Mouse (Mus musculus) olfactory bulb, adult 2 months (tissue): ENCODE measurements around the gene Creb3l1. TPM values are rescaled to one million over a fixed set of nuclear protein-coding genes. Genes with fewer than 3 reads are reported as not detected.

Experiments used
- H3K27ac ChIP-seq: fragments of 200-500 bp; 2 replicates; pipeline ENCODE4 v1.5.1; 2012; ENCODE audit warnings: low read depth, low read length; ENCODE audit not compliant: insufficient read depth
- H3K4me1 ChIP-seq: fragments of 200-500 bp; 2 replicates; pipeline ENCODE4 v1.6.1; 2012; ENCODE audit warnings: low read length; ENCODE audit not compliant: control insufficient read depth, insufficient read depth
- H3K4me3 ChIP-seq: fragments of 200-500 bp; 2 replicates; pipeline ENCODE4 v1.5.1; 2012; ENCODE audit warnings: mild to moderate bottlenecking, low read depth, low read length, moderate library complexity; ENCODE audit not compliant: insufficient read depth
- CTCF ChIP-seq: fragments of 200-500 bp; IDR thresholded peaks from 2 replicates; pipeline ENCODE4 v1.5.1; 2012; ENCODE audit warnings: low read depth, mild to moderate bottlenecking, low read length, moderate library complexity; ENCODE audit not compliant: insufficient read depth
- POLR2A ChIP-seq: fragments of 200-500 bp; IDR thresholded peaks from 2 replicates; pipeline ENCODE4 v1.6.1; 2012; ENCODE audit warnings: mild to moderate bottlenecking, low read depth, low read length, moderate library complexity; ENCODE audit not compliant: insufficient read depth
- WGBS: fragments of 180-500 bp; shearing (Covaris S2); methylation state at CpG from one replicate; pipeline ENCODE4 v1.1.7; 2018; 5-methylcytosine and 5-hydroxymethylcytosine counted together
- polyA plus RNA-seq: library from polyadenylated mRNA; stranded (reverse); fragments of >200 nt; gene quantifications from 2 replicates; pipeline ENCODE4 v1.2.4, GENCODE M21; 2012; ENCODE audit warnings: low replicate concordance; ENCODE audit not compliant: missing spikeins, insufficient read depth, insufficient read length

Gene Creb3l1
- polyA plus RNA-seq, 1 experiment = not detected

- Histone ChIP-seq H3K4me1 (peaks cover 29% of the 10 kb centered on the region), H3K4me3 (no peak overlapping the region), H3K27ac (peak overlapping the region; percentile 38; the same call in 1 of the 2 replicates)
- WGBS = 79% methylated on average over 4 of the region's 4 CpGs
- TF ChIP-seq CTCF (no peak), POLR2A (no peak)
These were observed 46.3 kb downstream of the Creb3l1 start for GRCm38 (mm10) chr2:91977960-91978359.

- TF ChIP-seq CTCF (no peak), POLR2A (no peak)
- peaks cover 46% of the 10 kb centered on the region for H3K4me1 ChIP-seq
- H3K27ac ChIP-seq = peak within 1 kb of the TSS; percentile 29
- H3K4me3 ChIP-seq = peak within 1 kb of the TSS; percentile 54
- 3% methylated on average over 79 of the region's 79 CpGs for WGBS
These were observed 48.4 kb downstream of the Creb3l1 start, which contains the start of gene Dgkz for GRCm38 (mm10) chr2:91975581-91976541. Gene Dgkz, minus strand, starts transcription at chr2:91975864.

GRCm38 (mm10) chr2:91973416-91974135 lies 50.7 kb downstream of the Creb3l1 start:
- 35% methylated on average over 7 of the region's 7 CpGs for WGBS
- no peak overlapping the region for H3K4me3 ChIP-seq
- peaks cover 46% of the 10 kb centered on the region for H3K4me1 ChIP-seq
- peak overlapping the region; percentile 63 for H3K27ac ChIP-seq
- no peak for TF ChIP-seq POLR2A
- no peak for TF ChIP-seq CTCF

GRCm38 (mm10) chr2:91972121-91972566 lies 52.2 kb downstream of the Creb3l1 start:
- H3K4me3 ChIP-seq = no peak overlapping the region
- H3K4me1 ChIP-seq = peaks cover 48% of the 10 kb centered on the region
- TF ChIP-seq CTCF (no peak), POLR2A (no peak)
- H3K27ac ChIP-seq = peak overlapping the region; percentile 93
- 41% methylated on average over 13 of the region's 13 CpGs for WGBS

- WGBS = 8% methylated on average over 21 of the region's 21 CpGs
- peak overlapping the region; percentile 93 for H3K27ac ChIP-seq
- peaks cover 48% of the 10 kb centered on the region for H3K4me1 ChIP-seq
- TF ChIP-seq POLR2A (no peak), CTCF (no peak)
- no peak overlapping the region; the same call in 1 of the 2 replicates for H3K4me3 ChIP-seq
These were observed 52.8 kb downstream of the Creb3l1 start for GRCm38 (mm10) chr2:91971231-91972097.

- Histone ChIP-seq H3K27ac (no peak overlapping the region), H3K4me3 (no peak overlapping the region), H3K4me1 (peaks cover 37% of the 10 kb centered on the region)
- TF ChIP-seq POLR2A (no peak), CTCF (no peak)
- 68% methylated on average over 11 of the region's 11 CpGs for WGBS
These were observed 56.3 kb downstream of the Creb3l1 start for GRCm38 (mm10) chr2:91967962-91968361.

- no peak overlapping the region for H3K27ac ChIP-seq
- WGBS = 90% methylated on average over 5 of the region's 5 CpGs
- no peak overlapping the region for H3K4me3 ChIP-seq
- TF ChIP-seq POLR2A (no peak), CTCF (no peak)
- peaks cover 30% of the 10 kb centered on the region for H3K4me1 ChIP-seq
These were observed 57.9 kb downstream of the Creb3l1 start for GRCm38 (mm10) chr2:91966367-91966766.

GRCm38 (mm10) chr2:91965417-91965816 lies 58.9 kb downstream of the Creb3l1 start:
- no peak overlapping the region for H3K4me3 ChIP-seq
- H3K27ac ChIP-seq = no peak overlapping the region
- TF ChIP-seq CTCF (no peak), POLR2A (no peak)
- WGBS = 60% methylated on average over 20 of the region's 20 CpGs
- H3K4me1 ChIP-seq = peaks cover 28% of the 10 kb centered on the region
